Mouse (Mus musculus) c-Kit-positive CD71-negative TER-119-negative erythroid progenitor cells, embryonic 14.5 days (primary cell): Measurements from ENCODE around the gene Gcg.

Source experiments
- DNase-seq: peaks from one replicate; pipeline ENCODE4 v3.0.0-alpha.2; 2013; ENCODE audit warnings: low read depth

Gcg gene

GRCm38 (mm10) chr2:62460231-62460710 is 23.2 kb downstream of the Gcg start:
- DNase-seq: peak; percentile 41

DNA sequence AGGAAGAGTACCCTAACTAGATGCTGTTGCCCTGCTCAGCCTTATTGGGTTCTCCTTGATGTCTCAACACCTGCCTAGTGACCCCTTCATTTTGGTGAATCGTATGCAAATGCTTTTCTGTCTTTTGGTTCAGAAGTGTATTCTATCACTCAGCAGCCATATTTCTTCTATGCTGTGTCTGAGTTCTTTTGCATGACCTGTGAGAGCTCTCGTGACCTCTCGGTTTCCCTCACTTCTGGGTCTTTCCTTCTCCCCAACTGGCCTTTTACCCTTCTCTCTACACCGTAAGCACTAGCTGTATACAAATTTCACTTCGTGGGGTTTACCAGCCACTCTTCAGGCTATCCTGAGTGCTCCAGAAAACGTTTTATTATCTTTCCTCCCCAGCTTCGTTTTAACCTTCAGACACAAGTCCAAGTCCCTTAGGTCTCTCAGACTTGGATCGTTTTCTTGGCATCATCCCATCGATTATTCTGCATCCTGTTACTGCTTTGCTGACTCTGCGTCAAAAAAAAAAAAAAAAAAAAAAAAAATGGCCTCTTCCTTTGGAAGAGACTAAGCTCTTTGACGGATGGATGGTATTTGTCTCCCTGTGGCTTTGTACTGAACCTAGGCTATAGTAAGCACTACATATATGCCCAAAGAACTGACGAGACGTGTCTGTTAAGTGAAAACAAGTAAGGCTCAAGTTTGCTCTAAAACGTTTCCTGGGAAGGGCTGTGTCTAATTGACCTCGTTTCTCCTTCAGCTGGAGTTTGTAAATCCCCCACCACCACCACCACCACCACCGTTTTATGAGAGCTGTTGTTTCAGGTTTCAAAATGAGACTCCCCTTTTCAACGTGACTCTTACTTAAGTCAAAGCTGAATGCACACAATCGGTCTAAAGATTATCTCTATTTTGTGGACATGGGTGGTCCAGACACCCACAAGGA is 23.9 kb downstream of the Gcg start:
- DNase-seq: no peak

- DNase-seq: peak; percentile 26
Measured at GRCm38 (mm10) chr2:62458070-62458469, 25.4 kb downstream of the Gcg start.

GRCm38 (mm10) chr2:62454991-62455390 is 28.5 kb downstream of the Gcg start:
- no peak for DNase-seq

DNA sequence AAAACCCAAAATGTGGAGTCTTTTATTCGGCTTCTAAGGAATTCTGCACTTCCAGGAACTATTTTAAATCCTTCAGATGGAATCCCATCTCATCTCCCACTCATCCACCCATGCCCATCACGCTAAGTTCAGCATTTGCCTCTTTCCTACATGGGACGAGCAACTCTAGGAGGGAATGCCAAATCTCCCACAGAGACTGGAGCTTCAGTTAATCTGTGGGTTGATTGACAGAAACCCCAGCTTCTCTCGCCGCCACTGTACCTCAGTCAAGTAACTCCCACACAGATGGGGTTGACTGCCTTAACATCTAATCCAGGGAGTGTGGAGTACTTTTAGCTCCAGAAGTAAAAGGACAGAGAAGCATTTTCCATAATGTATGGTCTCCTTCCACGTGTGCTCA is 29.4 kb downstream of the Gcg start:
- no peak for DNase-seq

DNA sequence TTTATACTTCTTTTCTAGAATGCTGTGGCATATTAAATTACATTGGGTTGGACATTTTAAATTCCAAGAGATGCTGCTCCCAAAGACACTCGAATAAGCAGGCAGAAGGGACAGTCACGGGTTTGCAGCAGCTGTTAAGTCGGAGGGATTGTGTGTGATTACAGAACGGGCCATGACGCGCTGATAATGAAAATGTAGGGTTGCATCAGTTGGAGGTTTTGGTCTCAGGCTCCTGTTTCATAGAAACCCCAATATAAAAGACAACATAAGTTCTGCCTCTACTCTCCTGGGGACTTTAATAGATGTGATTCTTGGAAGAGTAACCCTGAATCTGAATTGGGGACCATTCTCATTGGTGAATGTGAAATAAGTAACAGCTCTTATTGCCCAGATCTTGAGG is 33.1 kb downstream of the Gcg start:
- no peak for DNase-seq

GRCm38 (mm10) chr2:62449692-62450346 is 33.6 kb downstream of the Gcg start:
- no peak for DNase-seq

GRCm38 (mm10) chr2:62440802-62441544 is 42.5 kb downstream of the Gcg start:
- DNase-seq: peak; percentile 29

DNA sequence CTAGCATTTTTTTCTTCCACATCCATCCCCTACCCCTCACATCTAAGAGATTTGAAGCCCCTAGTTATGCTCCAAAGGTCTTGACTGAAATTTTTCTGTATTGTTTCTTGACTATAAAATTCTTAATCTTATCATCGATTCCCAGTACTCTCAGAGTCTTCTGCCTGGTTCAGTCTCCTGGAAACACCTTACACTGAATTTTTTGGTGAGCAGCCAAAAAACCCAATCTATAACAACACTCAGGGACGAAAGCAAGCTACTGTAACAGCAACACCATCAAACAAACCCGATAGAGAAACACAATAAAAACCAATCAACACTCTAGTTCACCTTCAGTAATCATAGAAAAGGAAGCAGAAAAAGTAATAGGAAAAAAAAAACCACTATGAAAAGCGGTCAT is 43.4 kb downstream of the Gcg start:
- DNase-seq: no peak

GRCm38 (mm10) chr2:62431245-62431795 is 52.1 kb downstream of the Gcg start:
- DNase-seq: no peak

GRCm38 (mm10) chr2:62425941-62426340 is 57.5 kb downstream of the Gcg start:
- DNase-seq: no peak
